Mouse (Mus musculus) T-cell, adult 66 days (primary cell): Measurements from ENCODE around the gene Slc6a16. TPM values are rescaled to one million over a fixed set of nuclear protein-coding genes. Genes with fewer than 3 reads are reported as not detected.

Experiments
- total RNA-seq, 2 experiments: library from RNA; stranded (reverse); gene quantifications; 3 replicates in 1 of 2; 4 replicates in 1 of 2; pipeline ENCODE4 v1.2.4; 2023

The Slc6a16 gene
- not detected for total RNA-seq

DNA sequence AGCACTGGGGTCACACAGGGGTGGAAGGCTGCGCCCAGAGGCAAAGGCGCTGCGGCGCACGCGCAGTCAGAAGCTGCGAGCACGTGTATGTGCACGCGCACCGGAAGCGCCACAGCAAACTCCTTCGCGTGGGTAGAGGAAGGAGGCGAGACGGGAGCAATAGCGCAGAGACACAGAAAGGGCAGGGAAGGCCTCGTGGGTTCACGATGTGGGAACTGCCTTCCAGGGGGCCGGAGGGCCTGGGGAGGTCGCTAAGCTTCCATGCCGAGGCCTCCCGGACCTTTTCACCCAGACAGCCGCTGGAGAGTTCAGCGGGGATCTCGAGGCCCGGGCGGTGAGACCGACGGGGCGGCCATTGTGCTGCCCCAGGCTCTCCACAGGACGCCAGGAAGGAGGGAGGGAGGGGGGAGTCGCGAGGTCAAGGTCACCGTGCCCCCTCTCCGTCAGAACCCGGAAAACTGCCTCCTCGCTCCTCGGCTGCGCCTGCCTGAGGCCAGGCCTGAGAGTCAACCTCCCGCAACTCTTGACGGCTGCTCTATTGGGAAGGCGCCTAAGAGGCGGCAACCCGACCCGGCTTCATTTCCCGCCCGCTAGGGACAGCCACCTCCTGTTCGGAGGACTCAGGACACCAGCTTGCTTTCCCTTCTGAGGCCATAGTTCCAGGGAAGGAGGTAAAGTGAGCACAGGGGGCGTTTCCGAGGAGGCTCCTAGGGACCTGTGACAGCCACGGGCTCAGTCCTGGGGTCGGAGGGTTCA lies at the start of gene Slc6a16:
Slc6a16 (plus strand) TSS at position 453 of the 756 bp plus-strand sequence.

DNA sequence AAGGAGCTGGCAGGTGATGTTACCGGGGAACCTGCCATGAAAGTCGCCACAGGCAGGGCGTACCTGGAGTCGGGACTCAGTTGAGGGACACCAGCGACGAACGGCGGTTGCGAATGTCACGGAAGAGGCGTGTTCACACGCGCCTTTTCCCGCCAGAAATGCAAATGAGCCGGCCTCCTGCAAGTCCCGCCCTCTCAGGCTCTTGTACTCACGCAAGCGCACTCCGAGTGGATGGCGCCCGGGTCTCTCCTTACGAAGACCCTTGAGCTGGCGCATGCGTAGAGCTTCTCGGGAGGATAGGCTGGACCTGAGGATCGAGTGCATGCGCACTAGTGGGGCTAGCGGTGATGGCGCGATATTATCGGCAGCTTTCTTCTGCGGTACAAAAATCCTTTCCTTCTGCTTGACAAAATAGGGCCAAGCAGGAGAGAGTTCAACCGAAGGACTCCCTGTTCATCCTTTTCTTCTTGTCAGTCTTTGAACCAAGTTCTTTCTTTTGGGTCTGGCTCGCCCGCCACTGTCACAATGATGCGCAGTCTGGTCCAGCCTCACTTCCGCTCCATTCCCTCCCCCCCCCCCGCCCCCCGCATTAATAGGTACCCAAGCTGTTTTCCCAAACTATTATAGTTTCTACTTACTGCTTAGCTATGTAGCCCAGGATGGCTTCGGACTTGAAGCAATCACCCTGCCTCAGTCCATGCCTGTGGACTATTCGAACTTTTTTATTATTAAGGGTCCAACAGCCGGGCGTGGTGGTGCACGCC lies 36.3 kb upstream of the Slc6a16 start, which contains the start of gene Ccdc155:
Ccdc155 (minus strand) TSS at position 513 of the 764 bp plus-strand sequence.

DNA sequence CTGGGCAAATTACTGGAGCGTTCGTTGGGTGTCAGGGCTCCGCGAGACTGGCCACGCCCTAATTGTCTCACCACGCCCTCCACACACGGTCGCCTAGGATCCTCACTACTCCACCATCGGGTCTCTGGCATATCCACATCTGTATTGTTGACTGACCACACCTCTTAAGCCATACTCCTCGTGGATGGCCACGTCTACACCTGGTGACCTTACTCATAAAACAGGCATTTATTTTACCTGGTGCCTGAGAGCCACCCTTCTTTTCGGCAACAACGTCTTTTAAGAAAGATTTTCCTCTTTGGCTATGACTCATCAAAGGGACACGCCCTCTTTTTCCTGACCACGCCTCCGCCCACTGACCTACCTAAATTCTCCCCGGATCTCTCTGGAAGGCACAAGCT lies 29.0 kb upstream of the Slc6a16 start, which contains the start of gene Dkkl1:
Dkkl1 (minus strand) TSS at position 297 of the 401 bp plus-strand sequence.

DNA sequence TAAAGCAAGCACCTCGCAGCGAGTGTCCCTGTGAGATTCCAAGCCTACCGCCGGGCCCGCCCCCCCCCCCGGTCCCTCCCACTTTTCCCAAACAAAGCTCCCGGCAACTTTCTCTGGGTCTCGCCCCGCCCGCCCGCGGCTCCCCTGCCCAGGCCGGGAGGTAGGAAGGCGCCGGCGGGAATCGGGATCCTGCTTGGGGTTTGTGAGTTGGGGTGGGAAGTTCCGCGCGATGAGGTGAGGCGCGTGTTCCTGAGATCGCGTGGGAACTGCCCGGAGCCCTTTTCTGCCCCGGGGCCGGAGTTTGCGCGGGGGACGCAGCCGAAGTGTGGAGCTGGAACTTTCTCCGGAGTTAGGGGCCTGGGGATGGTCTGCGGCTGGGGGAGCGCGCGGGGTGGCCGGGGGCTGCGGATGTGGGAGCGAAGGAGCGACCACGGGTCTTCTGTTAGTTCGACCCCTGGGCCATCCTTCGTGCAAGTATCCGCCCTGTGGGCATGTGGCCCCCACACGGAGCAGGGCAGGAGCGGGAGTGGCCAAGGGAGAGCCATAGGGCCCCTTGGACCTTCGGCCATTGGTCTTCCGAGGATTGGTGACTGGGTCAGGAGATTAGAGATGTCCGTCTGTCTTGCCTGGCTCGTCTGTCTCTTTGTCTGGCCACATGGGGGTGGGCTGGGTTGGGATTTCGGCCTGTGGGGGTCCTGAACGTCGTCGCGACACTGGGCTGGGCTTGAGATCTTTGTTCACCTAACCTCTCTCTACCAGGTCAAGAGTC lies 25.0 kb upstream of the Slc6a16 start, which contains the start of gene Tead2:
Tead2 (plus strand) TSS at position 81 of the 769 bp plus-strand sequence.

DNA sequence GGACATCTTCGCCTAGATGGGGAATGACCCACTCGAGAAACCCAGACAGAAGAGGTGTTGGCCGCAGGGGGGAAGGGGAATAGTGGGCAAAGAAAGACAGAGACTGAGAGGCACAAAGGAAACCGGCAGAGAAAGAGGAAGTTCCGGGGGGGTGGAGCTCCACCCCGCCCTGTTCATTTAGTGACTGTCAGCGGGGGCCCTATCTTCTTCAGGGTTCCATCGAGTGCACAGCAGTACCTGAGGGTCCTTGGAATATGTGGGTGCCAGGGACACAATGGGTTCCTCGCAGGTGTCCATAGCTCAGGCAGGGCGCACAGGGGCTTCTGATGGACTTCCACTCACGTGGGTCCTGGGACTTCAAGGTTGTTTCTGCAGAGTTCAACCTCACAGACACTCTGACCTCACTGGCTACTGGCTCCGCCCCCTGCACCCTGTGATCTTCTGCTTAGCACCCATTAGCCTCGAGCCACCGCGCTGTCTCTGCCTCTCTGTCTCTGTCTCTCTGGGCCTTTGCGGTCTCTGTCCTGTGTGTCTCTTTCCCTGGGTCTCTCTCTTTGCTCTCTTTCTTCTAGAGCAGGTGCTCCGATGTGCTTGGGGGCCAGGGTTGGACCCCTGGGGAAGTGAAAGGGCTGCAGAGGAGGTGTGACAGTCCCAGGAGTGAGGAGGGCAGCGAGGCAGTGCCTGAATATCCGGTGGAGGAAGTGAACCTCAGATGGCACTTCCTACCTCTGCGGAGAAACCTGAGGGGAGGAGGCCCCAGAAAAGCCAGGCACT lies 2.0 kb upstream of the Slc6a16 start, which contains the start of gene Cd37:
Cd37 (minus strand) TSS at position 393 of the 774 bp plus-strand sequence.

DNA sequence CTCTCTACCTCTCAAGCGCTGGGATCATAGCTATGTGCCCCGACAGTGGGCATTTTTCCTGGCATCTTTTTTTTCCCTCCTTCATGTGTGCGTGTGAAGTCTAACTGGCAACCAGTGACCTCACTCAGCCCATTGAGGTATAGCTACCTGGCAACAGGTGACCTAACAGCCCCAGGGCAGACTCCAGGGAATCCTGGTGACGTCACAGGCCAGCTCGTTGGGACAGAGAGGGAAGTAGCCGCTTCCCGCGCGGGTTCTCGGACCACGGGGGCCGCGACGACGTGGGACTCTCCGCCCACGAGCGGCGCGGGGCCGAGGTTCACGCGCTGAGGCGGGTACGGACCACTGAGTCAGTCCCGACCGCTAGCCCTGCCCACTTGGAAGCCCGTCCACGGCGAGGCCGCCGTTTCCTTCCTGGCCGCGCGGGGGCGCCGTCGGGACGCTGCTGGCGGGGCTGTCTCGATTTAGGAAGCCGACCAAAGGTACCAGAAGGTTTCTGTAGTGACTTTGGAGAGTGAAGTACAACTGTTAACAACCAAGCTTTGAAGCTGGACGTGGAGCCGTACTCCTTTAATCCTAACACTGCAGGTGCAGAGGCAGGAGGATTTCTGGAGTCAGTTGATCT lies 36.4 kb downstream of the Slc6a16 start, which contains the start of gene Slc6a21:
Slc6a21 (plus strand) TSS at position 378 of the 625 bp plus-strand sequence.

Other genes starting within 250 kb of the Slc6a16 start
- gene Irf3, start 243.4 kb upstream of the Slc6a16 start, total RNA-seq: 100 to 1,000 TPM; 138 to 172 TPM
- gene Bcl2l12, start 242.4 kb upstream of the Slc6a16 start, total RNA-seq: 10 to 100 TPM; 18.5 to 30.8 TPM
- 10 to 100 TPM; 81.3 to 91.5 TPM for gene Scaf1, start 224.7 kb upstream of the Slc6a16 start, total RNA-seq
- 10 to 100 TPM; 10.5 to 10.9 TPM for gene Rras, start 223.1 kb upstream of the Slc6a16 start, total RNA-seq
- gene Prr12, start 188.2 kb upstream of the Slc6a16 start, total RNA-seq: 10 to 100 TPM; 76.8 to 78.7 TPM
- 10 to 100 TPM; 65.9 to 68.4 TPM for gene Nosip, start 178.7 kb upstream of the Slc6a16 start, total RNA-seq
- gene Prrg2, start 178.4 kb upstream of the Slc6a16 start, total RNA-seq: 1 to 10 TPM; 1.4 to 1.5 TPM
- 10 to 100 TPM; 16.3 to 23.6 TPM for gene Rcn3, start 148.9 kb upstream of the Slc6a16 start, total RNA-seq
- gene Fcgrt, start 137.2 kb upstream of the Slc6a16 start, total RNA-seq: 10 to 100 TPM; 28.0 to 35.1 TPM
- 1,000 to 10,000 TPM; 3,284 to 3,343 TPM for gene Rps11, start 116.6 kb upstream of the Slc6a16 start, total RNA-seq
- gene Rpl13a, start 112.3 kb upstream of the Slc6a16 start, total RNA-seq: 1,000 to 10,000 TPM; 5,708 to 6,154 TPM
- gene Gm45713, start 104.9 kb upstream of the Slc6a16 start, total RNA-seq: not detected
- 100 to 1,000 TPM; 236 to 250 TPM for gene Flt3l, start 104.7 kb upstream of the Slc6a16 start, total RNA-seq
- gene Pih1d1, start 86.8 kb upstream of the Slc6a16 start, total RNA-seq: 10 to 100 TPM; 30.3 to 44.8 TPM
- gene Aldh16a1, start 86.5 kb upstream of the Slc6a16 start, total RNA-seq: 10 to 100 TPM; 55.0 to 58.1 TPM
- gene Slc17a7, start 77.1 kb upstream of the Slc6a16 start, total RNA-seq: under 1 TPM in 1 of 2 experiments, not detected in 1; 0.30 TPM
- gene Gfy, start 61.5 kb upstream of the Slc6a16 start, total RNA-seq: not detected
- gene Pth2, start 60.1 kb upstream of the Slc6a16 start, total RNA-seq: not detected
- gene Ccdc155, start 36.2 kb upstream of the Slc6a16 start, total RNA-seq: not detected
- gene Dkkl1, start 28.9 kb upstream of the Slc6a16 start, total RNA-seq: 1 to 10 TPM in 1 of 2 experiments, under 1 TPM in 1; 0.83 to 1.0 TPM
- gene Tead2, start 25.3 kb upstream of the Slc6a16 start, total RNA-seq: not detected
- gene Cd37, start 2.0 kb upstream of the Slc6a16 start, total RNA-seq: 100 to 1,000 TPM; 270 to 288 TPM
- gene Slc6a21, start 36.4 kb downstream of the Slc6a16 start, total RNA-seq: not detected
- gene Trpm4, start 92.7 kb downstream of the Slc6a16 start, total RNA-seq: 10 to 100 TPM; 11.4 to 15.3 TPM
- not detected for gene Hrc, start 94.2 kb downstream of the Slc6a16 start, total RNA-seq
- under 1 TPM; 0.15 to 0.50 TPM for gene Ppfia3, start 125.9 kb downstream of the Slc6a16 start, total RNA-seq
- 1 to 10 TPM; 3.0 to 3.6 TPM for gene Lin7b, start 129.5 kb downstream of the Slc6a16 start, total RNA-seq
- gene Snrnp70, start 154.7 kb downstream of the Slc6a16 start, total RNA-seq: 100 to 1,000 TPM; 682 to 709 TPM
- not detected for gene Kcna7, start 164.6 kb downstream of the Slc6a16 start, total RNA-seq
- gene Ntf5, start 172.6 kb downstream of the Slc6a16 start, total RNA-seq: not detected
- gene Lhb, start 179.7 kb downstream of the Slc6a16 start, total RNA-seq: not detected
- 1 to 10 TPM; 6.5 to 6.8 TPM for gene Gys1, start 193.8 kb downstream of the Slc6a16 start, total RNA-seq
- 10 to 100 TPM; 48.6 to 51.6 TPM for gene Ruvbl2, start 197.0 kb downstream of the Slc6a16 start, total RNA-seq
- 100 to 1,000 TPM; 409 to 413 TPM for gene Ftl1, start 218.8 kb downstream of the Slc6a16 start, total RNA-seq
- 10 to 100 TPM; 79.4 to 86.6 TPM for gene Bax, start 225.8 kb downstream of the Slc6a16 start, total RNA-seq
- not detected for gene Tulp2, start 240.8 kb downstream of the Slc6a16 start, total RNA-seq
- not detected for gene Gm45808, start 245.7 kb downstream of the Slc6a16 start, total RNA-seq
- under 1 TPM; 0.62 to 0.96 TPM for gene Dhdh, start 247.7 kb downstream of the Slc6a16 start, total RNA-seq